Mouse (Mus musculus): ENCODE data around the gene Thap8. TPM values are rescaled to one million over a fixed set of nuclear protein-coding genes. Genes with fewer than 3 reads are reported as not detected.
"Not testable (repeated sequence)": the region's sequence is repeated elsewhere in the genome, so short reads cannot be mapped to it uniquely, and the experiment has no call there.

The Thap8 gene
- polyA plus RNA-seq (2016; fragmentation: Nextera tagmentation; extraction: Ambion mirVana): 0.52 and 0.78 TPM in 2 replicates

GRCm38 (mm10) chr7:30279951-30280669 lies at the start of gene Thap8, which contains the start of gene Wdr62:
Gene Thap8, plus strand, starts transcription at chr7:30280094.
Gene Wdr62, minus strand, starts transcription at chr7:30280419.
- H3K9ac ChIP-seq: peak within 1 kb of the TSS; percentile 56
- H3K4me2 ChIP-seq (replicated peaks): peak within 1 kb of the TSS; percentile 92
- peak; percentile 96 for ATAC-seq (ENCODE audit: low FRiP score, low read depth)

DNA sequence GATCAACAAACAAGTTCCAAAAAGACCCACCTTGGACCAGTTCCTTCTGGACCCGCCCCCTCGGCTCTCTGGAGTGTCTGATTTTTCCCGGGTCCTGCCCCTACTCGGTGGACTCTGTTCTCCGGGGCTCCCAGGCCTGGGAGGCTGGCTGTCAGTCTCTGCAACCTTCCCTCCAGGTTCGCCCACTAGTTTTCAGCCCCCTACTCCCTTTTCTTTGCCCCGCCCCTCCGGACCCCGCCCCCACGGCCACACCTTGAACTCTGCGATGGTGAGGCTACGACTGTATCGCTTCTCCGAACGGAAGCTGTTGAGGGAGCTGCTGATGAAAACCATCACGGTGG lies 48.6 kb upstream of the Thap8 start:
- peak overlapping the region; percentile 64 for H3K4me2 ChIP-seq (replicated peaks)
- H3K4me3 ChIP-seq: peak overlapping the region; percentile 59
- peak; percentile 54 for ATAC-seq (ENCODE audit: low FRiP score, low read depth)
- H3K4me1 ChIP-seq: peaks cover 20% of the 10 kb centered on the region
- H3K36me3 ChIP-seq: peaks cover 43% of the 10 kb centered on the region
- under 1% methylated on average over 16 of the region's 16 CpGs for WGBS
- H3K27me3 ChIP-seq (replicated peaks): no peaks in the 10 kb centered on the region
- peak overlapping the region; percentile 72 for H3K9ac ChIP-seq
- no peaks in the 10 kb centered on the region for H3K9me3 ChIP-seq
- H3K27ac ChIP-seq: no peak overlapping the region

More at GRCm38 (mm10) chr7:30279951-30280669, at the start of gene Thap8, which contains the start of gene Wdr62:
- no peaks in the 10 kb centered on the region for H3K27me3 ChIP-seq (replicated peaks)
- peaks cover 6% of the 10 kb centered on the region; the same call in 1 of the 2 replicates for H3K4me1 ChIP-seq
- no peaks in the 10 kb centered on the region; the same call in 1 of the 2 replicates for H3K36me3 ChIP-seq
- WGBS: under 1% methylated on average over 49 of the region's 49 CpGs
- peak within 1 kb of the TSS; percentile 85 for H3K27ac ChIP-seq
- peak within 1 kb of the TSS; percentile 66 for H3K4me3 ChIP-seq
- no peaks in the 10 kb centered on the region for H3K9me3 ChIP-seq

GRCm38 (mm10) chr7:30231669-30232454 lies 48.0 kb upstream of the Thap8 start, which contains the start of the genes Polr2i and Tbcb:
Gene Polr2i, plus strand, starts transcription at chr7:30231948.
Gene Tbcb, minus strand, starts transcription at chr7:30232272.
- peak within 1 kb of the TSS; percentile 64 for H3K4me2 ChIP-seq (replicated peaks)
- peak within 1 kb of the TSS; percentile 89; the same call in 1 of the 2 replicates for H3K27ac ChIP-seq
- peaks cover 38% of the 10 kb centered on the region for H3K36me3 ChIP-seq
- peaks cover 20% of the 10 kb centered on the region for H3K4me1 ChIP-seq
- ATAC-seq (ENCODE audit: low FRiP score, low read depth): peak; percentile 94
- H3K27me3 ChIP-seq (replicated peaks): no peaks in the 10 kb centered on the region
- under 1% methylated on average over 67 of the region's 67 CpGs for WGBS
- peak within 1 kb of the TSS; percentile 72 for H3K9ac ChIP-seq
- H3K4me3 ChIP-seq: peak within 1 kb of the TSS; percentile 59
- no peaks in the 10 kb centered on the region for H3K9me3 ChIP-seq

GRCm38 (mm10) chr7:30232631-30233148 lies 47.2 kb upstream of the Thap8 start:
- peak overlapping the region; percentile 72 for H3K9ac ChIP-seq
- peak overlapping the region; percentile 89; the same call in 1 of the 2 replicates for H3K27ac ChIP-seq
- H3K4me2 ChIP-seq (replicated peaks): peak overlapping the region; percentile 64
- peak; percentile 7; the same call in 1 of the 2 replicates for ATAC-seq (ENCODE audit: low FRiP score, low read depth)
- no peaks in the 10 kb centered on the region for H3K27me3 ChIP-seq (replicated peaks)
- H3K9me3 ChIP-seq: no peaks in the 10 kb centered on the region
- peaks cover 29% of the 10 kb centered on the region for H3K36me3 ChIP-seq
- peaks cover 20% of the 10 kb centered on the region for H3K4me1 ChIP-seq
- WGBS: 7% methylated on average over 24 of the region's 24 CpGs
- peak overlapping the region; percentile 59 for H3K4me3 ChIP-seq

GRCm38 (mm10) chr7:30233387-30233786 lies 46.5 kb upstream of the Thap8 start:
- 0 out of 2 replicates have a peak overlapping the region, but pooled peaks have one; percentile 59 for H3K4me3 ChIP-seq
- peaks cover 20% of the 10 kb centered on the region for H3K4me1 ChIP-seq
- H3K9ac ChIP-seq: peak overlapping the region; percentile 22; the same call in 1 of the 2 replicates

GRCm38 (mm10) chr7:30234276-30234858 lies 45.5 kb upstream of the Thap8 start:
- no peaks in the 10 kb centered on the region for H3K27me3 ChIP-seq (replicated peaks)
- no peak overlapping the region for H3K9ac ChIP-seq
- H3K9me3 ChIP-seq: no peaks in the 10 kb centered on the region
- peaks cover 20% of the 10 kb centered on the region for H3K4me1 ChIP-seq
- H3K4me3 ChIP-seq: no peak overlapping the region
- no peak overlapping the region for H3K27ac ChIP-seq
- no peak for ATAC-seq (ENCODE audit: low FRiP score, low read depth)
- H3K36me3 ChIP-seq: peaks cover 24% of the 10 kb centered on the region
- H3K4me2 ChIP-seq (replicated peaks): no peak overlapping the region
- 95% methylated on average over 15 of the region's 15 CpGs for WGBS

More at GRCm38 (mm10) chr7:30233387-30233786, 46.5 kb upstream of the Thap8 start:
- Histone ChIP-seq H3K36me3 (peaks cover 24% of the 10 kb centered on the region), H3K4me2 (replicated peaks) (peak overlapping the region; percentile 64), H3K27me3 (replicated peaks) (no peaks in the 10 kb centered on the region), H3K27ac (no peak overlapping the region), H3K9me3 (no peaks in the 10 kb centered on the region)
- WGBS: 89% methylated on average over 20 of the region's 20 CpGs
- no peak for ATAC-seq (ENCODE audit: low FRiP score, low read depth)

DNA sequence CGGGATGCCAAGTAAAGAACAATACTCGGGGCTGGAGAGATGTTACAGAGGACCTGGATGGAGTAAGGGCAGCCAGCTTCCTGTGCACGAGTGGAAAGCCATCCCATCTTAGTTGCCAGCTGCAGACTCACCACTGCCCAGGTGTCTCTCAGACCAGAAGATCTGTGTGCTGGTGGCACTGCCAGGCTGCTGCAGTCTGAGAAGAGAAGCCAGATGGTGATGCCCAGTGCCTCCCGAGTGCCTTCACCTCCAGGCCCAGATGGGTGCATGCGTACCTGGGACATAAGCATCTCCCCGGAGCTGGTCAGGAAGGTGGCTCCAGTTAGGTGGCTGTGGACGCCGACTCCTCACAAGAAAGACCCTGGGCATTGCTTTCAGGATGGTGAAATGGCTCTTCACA lies 44.8 kb upstream of the Thap8 start:
- H3K4me1 ChIP-seq: peaks cover 20% of the 10 kb centered on the region
- H3K4me3 ChIP-seq: no peak overlapping the region
- no peak overlapping the region for H3K9ac ChIP-seq
- no peak overlapping the region for H3K27ac ChIP-seq
- WGBS: 86% methylated on average over 8 of the region's 8 CpGs
- no peaks in the 10 kb centered on the region for H3K27me3 ChIP-seq (replicated peaks)
- H3K4me2 ChIP-seq (replicated peaks): no peak overlapping the region
- peaks cover 24% of the 10 kb centered on the region for H3K36me3 ChIP-seq
- no peak for ATAC-seq (ENCODE audit: low FRiP score, low read depth)
- no peaks in the 10 kb centered on the region for H3K9me3 ChIP-seq

GRCm38 (mm10) chr7:30235625-30236024 lies 44.3 kb upstream of the Thap8 start, which contains the start of gene Ovol3:
Gene Ovol3, minus strand, starts transcription at chr7:30235725.
- H3K27ac ChIP-seq: no peak within 1 kb of the TSS
- H3K4me2 ChIP-seq (replicated peaks): no peak within 1 kb of the TSS
- no peak within 1 kb of the TSS for H3K9ac ChIP-seq
- 83% methylated on average over 4 of the region's 4 CpGs for WGBS
- ATAC-seq (ENCODE audit: low FRiP score, low read depth): no peak
- no peaks in the 10 kb centered on the region for H3K27me3 ChIP-seq (replicated peaks)
- peaks cover 25% of the 10 kb centered on the region for H3K36me3 ChIP-seq
- no peak within 1 kb of the TSS for H3K4me3 ChIP-seq
- H3K4me1 ChIP-seq: peaks cover 18% of the 10 kb centered on the region
- H3K9me3 ChIP-seq: no peaks in the 10 kb centered on the region

DNA sequence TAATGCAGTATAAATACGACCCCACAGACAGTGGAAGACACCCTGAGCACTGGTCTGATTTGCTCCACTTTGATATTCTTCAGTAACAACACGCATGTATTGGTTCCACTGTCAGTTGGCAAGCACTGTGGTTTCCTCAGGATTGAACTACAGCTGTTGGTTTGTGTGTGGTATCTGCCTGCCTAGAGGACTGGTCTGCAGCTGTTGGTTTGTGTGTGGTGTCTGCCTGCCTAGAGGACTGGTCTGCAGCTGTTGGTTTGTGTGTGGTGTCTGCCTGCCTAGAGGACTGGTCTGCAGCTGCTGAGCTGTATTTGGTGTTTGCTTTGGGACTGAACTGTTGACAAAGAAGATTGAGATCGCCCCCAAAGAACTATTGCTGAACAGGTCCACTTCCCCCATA lies 42.5 kb upstream of the Thap8 start:
- not testable (repeated sequence) for H3K4me2 ChIP-seq (replicated peaks); H3K4me3 ChIP-seq; H3K27me3 ChIP-seq (replicated peaks); H3K27ac ChIP-seq; H3K9me3 ChIP-seq; ATAC-seq (ENCODE audit: low FRiP score, low read depth); H3K9ac ChIP-seq
- Histone ChIP-seq H3K4me1 (peaks cover 12% of the 10 kb centered on the region), H3K36me3 (peaks cover 39% of the 10 kb centered on the region)
- WGBS: 96% methylated on average over 3 of the region's 3 CpGs

DNA sequence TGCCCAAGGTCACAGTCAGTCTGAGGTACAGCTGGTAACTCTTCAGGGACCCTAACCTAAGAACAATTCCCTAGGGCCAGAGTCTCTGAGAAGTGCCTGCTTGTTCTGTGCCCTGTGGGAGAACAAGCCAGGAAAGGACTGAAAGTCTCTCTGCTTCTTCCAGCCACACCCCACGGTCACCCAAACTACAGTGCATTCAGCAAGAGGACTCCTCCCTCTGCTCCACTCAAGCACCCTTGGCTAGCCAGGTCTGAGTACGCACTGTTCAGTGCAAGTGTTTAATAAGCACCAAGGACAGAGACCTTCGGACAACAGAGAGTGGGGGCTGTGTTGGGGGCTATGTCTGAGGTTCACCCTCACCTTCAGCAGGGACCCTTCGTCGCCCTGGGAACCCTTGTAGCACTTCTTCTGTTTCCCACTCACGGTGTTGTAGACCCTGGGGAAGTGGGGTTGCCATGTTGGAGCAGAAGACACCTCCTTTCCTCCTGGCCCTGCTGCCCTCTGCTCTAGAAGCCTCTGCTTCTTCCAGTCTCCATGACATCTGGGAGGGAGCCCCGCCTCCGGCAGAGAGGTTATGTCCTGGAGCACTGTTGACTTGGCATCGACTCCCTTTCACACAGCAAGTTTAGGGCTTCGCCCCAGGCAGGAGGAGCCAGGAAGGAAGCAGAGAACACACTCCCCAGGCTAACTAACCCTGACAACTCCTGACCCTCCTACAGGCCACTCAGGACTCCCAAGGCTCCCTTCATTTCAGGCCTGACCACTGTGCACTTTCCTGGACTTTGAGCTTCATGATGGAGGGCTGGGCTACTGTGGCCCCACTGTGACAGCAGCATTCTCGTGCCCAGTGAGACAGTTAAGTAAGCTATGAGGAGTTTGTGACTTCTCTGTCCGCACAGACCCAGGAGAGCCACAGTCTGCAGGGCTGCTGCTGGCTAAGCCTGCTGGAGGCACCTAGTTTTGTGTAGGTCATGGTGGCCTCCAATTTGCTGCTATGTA lies 27.6 kb upstream of the Thap8 start:
- Histone ChIP-seq H3K4me1 (no peaks in the 10 kb centered on the region), H3K4me2 (replicated peaks) (no peak overlapping the region), H3K9me3 (no peaks in the 10 kb centered on the region), H3K27me3 (replicated peaks) (no peaks in the 10 kb centered on the region), H3K27ac (no peak overlapping the region), H3K9ac (no peak overlapping the region), H3K4me3 (no peak overlapping the region), H3K36me3 (peaks cover 3% of the 10 kb centered on the region)
- WGBS: 92% methylated on average over 12 of the region's 12 CpGs
- ATAC-seq (ENCODE audit: low FRiP score, low read depth): no peak

DNA sequence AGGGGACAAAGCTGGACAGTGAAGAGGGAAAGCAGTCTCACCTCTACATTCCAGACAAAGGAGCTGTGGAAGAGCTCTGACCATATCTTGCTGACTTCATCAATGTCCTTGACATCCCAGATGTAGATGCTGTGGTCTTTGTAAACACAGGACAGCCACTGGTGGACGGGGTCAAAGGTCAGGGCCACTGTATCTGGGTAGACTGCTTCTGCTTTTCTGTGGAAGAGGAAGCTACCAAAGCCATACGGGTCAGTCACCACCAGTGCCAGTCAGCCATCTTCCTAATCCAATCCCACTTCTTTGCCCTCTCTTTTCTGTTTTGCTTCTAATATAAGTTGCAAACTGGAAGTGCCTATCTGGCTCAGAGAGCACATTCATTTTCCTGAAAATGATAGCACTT lies 14.9 kb upstream of the Thap8 start:
- WGBS: 83% methylated on average over 2 of the region's 2 CpGs
- no peak overlapping the region for H3K27ac ChIP-seq
- no peak overlapping the region for H3K4me3 ChIP-seq
- no peak overlapping the region for H3K9ac ChIP-seq
- no peaks in the 10 kb centered on the region for H3K4me1 ChIP-seq
- H3K36me3 ChIP-seq: peaks cover 28% of the 10 kb centered on the region
- H3K9me3 ChIP-seq: no peaks in the 10 kb centered on the region
- H3K4me2 ChIP-seq (replicated peaks): no peak overlapping the region
- no peak for ATAC-seq (ENCODE audit: low FRiP score, low read depth)
- H3K27me3 ChIP-seq (replicated peaks): no peaks in the 10 kb centered on the region
